Mouse (Mus musculus): ENCODE measurements at regions not wholly inside any gene's neighbourhood (a gene's known extent, or its start where the extent isn't known, plus 50 kb on each side); places are given as distances from the start of the nearest gene placed in this dataset.
"Not testable (repeated sequence)": the region's sequence is repeated elsewhere in the genome, so short reads cannot be mapped to it uniquely, and the experiment has no call there.

GRCm38 (mm10) chr8:81286280-81287034 lies 55.9 kb upstream of the Inpp4b start:
- Histone ChIP-seq H3K4me3 (no peak overlapping the region), H3K36me3 (replicated peaks) (no peaks in the 10 kb centered on the region), H3K9me3 (no peaks in the 10 kb centered on the region), H3K4me1 (no peaks in the 10 kb centered on the region), H3K27ac (replicated peaks) (no peak overlapping the region), H3K27me3 (replicated peaks; ENCODE audit: low read depth, poor library complexity, severe bottlenecking) (no peaks in the 10 kb centered on the region)
- DNase-seq (ENCODE audit: low spot score): no peak
- 72% methylated on average over 8 of the region's 8 CpGs for WGBS

GRCm38 (mm10) chr8:81260089-81260488 lies 82.3 kb upstream of the Inpp4b start:
- Histone ChIP-seq H3K4me1 (no peaks in the 10 kb centered on the region), H3K27ac (replicated peaks) (no peak overlapping the region), H3K9me3 (no peaks in the 10 kb centered on the region), H3K36me3 (replicated peaks) (no peaks in the 10 kb centered on the region), H3K4me3 (no peak overlapping the region), H3K27me3 (replicated peaks; ENCODE audit: low read depth, poor library complexity, severe bottlenecking) (no peaks in the 10 kb centered on the region)
- DNase-seq (ENCODE audit: low spot score): no peak
- 67% methylated on average over 2 of the region's 2 CpGs for whole genome bisulfite sequencing

DNA sequence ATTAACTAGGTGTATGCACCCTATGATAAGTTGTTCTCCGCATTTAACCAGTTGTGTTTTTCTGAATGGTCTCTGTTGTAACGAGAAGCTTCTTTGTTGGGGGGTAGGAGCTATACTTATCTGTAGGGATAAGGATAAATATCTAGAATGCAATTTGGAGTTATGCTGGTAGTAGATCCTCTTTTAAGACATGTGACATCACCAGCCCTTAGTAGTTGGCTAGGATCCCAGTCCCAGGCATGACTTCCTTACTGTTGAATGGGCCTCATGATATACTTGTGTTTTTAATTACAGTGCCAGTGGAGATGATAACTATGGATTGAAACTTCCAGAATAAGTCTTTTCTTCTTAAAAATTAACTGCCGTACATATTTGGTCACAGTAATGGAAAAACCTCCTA lies 118.5 kb upstream of the Inpp4b start:
- no peak overlapping the region for H3K27ac ChIP-seq (replicated peaks)
- H3K4me3 ChIP-seq: no peak overlapping the region
- no peak for DNase-seq (ENCODE audit: low spot score)
- H3K4me1 ChIP-seq: no peaks in the 10 kb centered on the region
- H3K27me3 ChIP-seq (replicated peaks; ENCODE audit: low read depth, poor library complexity, severe bottlenecking): no peaks in the 10 kb centered on the region
- no peaks in the 10 kb centered on the region for H3K9me3 ChIP-seq
- 90% methylated on average over 3 of the region's 3 CpGs for WGBS
- H3K36me3 ChIP-seq (replicated peaks): no peaks in the 10 kb centered on the region

- 83% methylated on average over 11 of the region's 11 CpGs for WGBS
- H3K9me3 ChIP-seq; H3K4me1 ChIP-seq; H3K36me3 ChIP-seq (replicated peaks); H3K27ac ChIP-seq (replicated peaks); DNase-seq (ENCODE audit: low spot score); H3K27me3 ChIP-seq (replicated peaks; ENCODE audit: low read depth, poor library complexity, severe bottlenecking); H3K4me3 ChIP-seq: not testable (repeated sequence)
Observed at GRCm38 (mm10) chr8:81187061-81187790, 155.1 kb upstream of the Inpp4b start.

GRCm38 (mm10) chr8:81175537-81175936 lies 160.8 kb upstream of the Usp38 start:
- Histone ChIP-seq H3K9me3 (no peaks in the 10 kb centered on the region), H3K4me3 (no peak overlapping the region), H3K27me3 (replicated peaks; ENCODE audit: low read depth, poor library complexity, severe bottlenecking) (no peaks in the 10 kb centered on the region), H3K4me1 (no peaks in the 10 kb centered on the region), H3K27ac (replicated peaks) (no peak overlapping the region), H3K36me3 (replicated peaks) (no peaks in the 10 kb centered on the region)
- no peak for DNase-seq (ENCODE audit: low spot score)
- WGBS: 72% methylated on average over 1 of the region's 1 CpGs

GRCm38 (mm10) chr8:81147239-81147638 lies 132.5 kb upstream of the Usp38 start:
- no peaks in the 10 kb centered on the region for H3K36me3 ChIP-seq (replicated peaks)
- no peaks in the 10 kb centered on the region for H3K9me3 ChIP-seq
- 90% methylated on average over 3 of the region's 3 CpGs for WGBS
- no peak overlapping the region for H3K4me3 ChIP-seq
- H3K4me1 ChIP-seq: no peaks in the 10 kb centered on the region
- DNase-seq (ENCODE audit: low spot score): no peak
- H3K27me3 ChIP-seq (replicated peaks; ENCODE audit: low read depth, poor library complexity, severe bottlenecking): no peaks in the 10 kb centered on the region
- no peak overlapping the region for H3K27ac ChIP-seq (replicated peaks)

- no peak for DNase-seq (ENCODE audit: low spot score)
- no peaks in the 10 kb centered on the region for H3K4me1 ChIP-seq
- H3K27me3 ChIP-seq (replicated peaks; ENCODE audit: low read depth, poor library complexity, severe bottlenecking): no peaks in the 10 kb centered on the region
- no peaks in the 10 kb centered on the region for H3K9me3 ChIP-seq
- no peak overlapping the region for H3K27ac ChIP-seq (replicated peaks)
- no peak overlapping the region for H3K4me3 ChIP-seq
- H3K36me3 ChIP-seq (replicated peaks): no peaks in the 10 kb centered on the region
- 66% methylated on average over 4 of the region's 4 CpGs for WGBS
Observed at GRCm38 (mm10) chr8:81106763-81107509, 92.2 kb upstream of the Usp38 start.

DNA sequence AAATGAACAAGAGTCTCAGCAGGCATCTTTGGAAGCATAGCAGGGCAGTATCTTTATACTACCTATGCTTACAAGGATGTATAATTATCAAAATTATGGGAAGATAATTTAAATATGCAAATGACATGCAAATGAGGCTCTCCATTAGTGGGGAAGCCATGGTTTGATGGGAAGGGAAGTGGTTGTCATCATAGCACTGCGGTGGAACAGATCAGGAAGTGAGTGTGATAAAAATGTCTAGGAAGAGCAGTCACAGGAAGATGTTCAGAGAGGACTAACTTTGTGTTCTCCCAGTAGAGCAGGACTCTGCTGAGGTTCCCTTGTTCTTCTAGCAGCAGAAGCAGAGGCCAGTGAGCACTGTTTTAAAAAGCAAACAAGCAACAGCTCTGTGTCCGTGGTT lies 84.2 kb upstream of the Usp38 start:
- no peaks in the 10 kb centered on the region for H3K36me3 ChIP-seq (replicated peaks)
- 81% methylated on average over 2 of the region's 2 CpGs for WGBS
- no peaks in the 10 kb centered on the region for H3K9me3 ChIP-seq
- no peak overlapping the region for H3K27ac ChIP-seq (replicated peaks)
- peaks cover 9% of the 10 kb centered on the region; the same call in 1 of the 2 replicates for H3K4me1 ChIP-seq
- H3K27me3 ChIP-seq (replicated peaks; ENCODE audit: low read depth, poor library complexity, severe bottlenecking): no peaks in the 10 kb centered on the region
- no peak for DNase-seq (ENCODE audit: low spot score)
- H3K4me3 ChIP-seq: no peak overlapping the region

- no peaks in the 10 kb centered on the region for H3K36me3 ChIP-seq (replicated peaks)
- H3K4me3 ChIP-seq: no peak overlapping the region
- H3K27me3 ChIP-seq (replicated peaks; ENCODE audit: low read depth, poor library complexity, severe bottlenecking): no peaks in the 10 kb centered on the region
- H3K4me1 ChIP-seq: peaks cover 9% of the 10 kb centered on the region; the same call in 1 of the 2 replicates
- no peaks in the 10 kb centered on the region for H3K9me3 ChIP-seq
- 50% methylated on average over 9 of the region's 9 CpGs for WGBS
- H3K27ac ChIP-seq (replicated peaks): no peak overlapping the region
- DNase-seq (ENCODE audit: low spot score): peak; percentile 48
Observed at GRCm38 (mm10) chr8:81097076-81097819, 82.5 kb upstream of the Usp38 start.

- peaks cover 9% of the 10 kb centered on the region; the same call in 1 of the 2 replicates for H3K4me1 ChIP-seq
- H3K4me3 ChIP-seq: no peak overlapping the region
- no peaks in the 10 kb centered on the region for H3K27me3 ChIP-seq (replicated peaks; ENCODE audit: low read depth, poor library complexity, severe bottlenecking)
- WGBS: 90% methylated on average over 2 of the region's 2 CpGs
- H3K9me3 ChIP-seq: no peaks in the 10 kb centered on the region
- H3K27ac ChIP-seq (replicated peaks): no peak overlapping the region
- no peak for DNase-seq (ENCODE audit: low spot score)
- H3K36me3 ChIP-seq (replicated peaks): no peaks in the 10 kb centered on the region
Observed at GRCm38 (mm10) chr8:81095237-81095636, 80.5 kb upstream of the Usp38 start.

GRCm38 (mm10) chr8:81080865-81081637 lies 66.3 kb upstream of the Usp38 start:
- no peaks in the 10 kb centered on the region for H3K36me3 ChIP-seq (replicated peaks)
- no peak overlapping the region for H3K27ac ChIP-seq (replicated peaks)
- H3K9me3 ChIP-seq: no peaks in the 10 kb centered on the region
- H3K4me3 ChIP-seq: no peak overlapping the region
- DNase-seq (ENCODE audit: low spot score): no peak
- H3K27me3 ChIP-seq (replicated peaks; ENCODE audit: low read depth, poor library complexity, severe bottlenecking): no peaks in the 10 kb centered on the region
- WGBS: 78% methylated on average over 12 of the region's 12 CpGs
- H3K4me1 ChIP-seq: no peaks in the 10 kb centered on the region
